Comparison of ENCODE assay signal across 8 mouse cellular contexts in the genomic region with DNA sequence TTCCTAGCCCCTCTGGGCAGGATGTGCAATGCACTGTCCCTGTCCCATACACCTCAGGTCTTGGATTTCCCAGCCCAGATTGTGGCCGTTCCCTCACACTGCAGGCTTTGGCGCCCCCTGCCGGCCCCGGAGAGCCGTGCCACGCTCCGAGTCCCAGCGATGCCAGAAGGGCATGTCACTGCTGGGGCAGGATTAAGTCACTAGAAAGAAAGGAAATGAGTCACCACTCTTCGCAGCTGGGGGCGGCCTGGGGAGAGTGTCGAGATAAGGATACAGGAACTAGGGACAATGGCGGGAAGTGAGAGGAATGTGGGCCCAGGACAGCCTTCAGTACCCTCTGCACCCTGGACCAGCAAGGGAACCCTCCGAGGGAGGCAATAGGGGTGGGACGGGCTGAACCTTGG. TPM values are rescaled to one million over a fixed set of nuclear protein-coding genes. Genes with fewer than 3 reads are reported as not detected.
A peak's percentile ranks its signal among the peaks of the same experiment; 100 is the strongest.
DNase-seq lines count a peak whose midpoint lies in the region; ATAC-seq and TF ChIP-seq lines count a peak whose summit lies in the region.

No protein-coding gene starts in this region.

- H3K9me3 ChIP-seq in intestine, embryonic 14.5 days (ENCODE audit: control insufficient read depth, low read length) = no peaks in the 10 kb centered on the region

- H3K4me3 ChIP-seq in cortical plate, adult 2 months (ENCODE audit: insufficient read depth, low read length) = no peak overlapping the region
- H3K4me3 ChIP-seq in intestine, embryonic 14.5 days (ENCODE audit: low read depth, low read length) = no peak overlapping the region

- H3K4me2 ChIP-seq in intestine, embryonic 14.5 days (ENCODE audit: low read length) = no peak overlapping the region

- 9% methylated on average over 14 of the region's 14 CpGs for WGBS in intestine, embryonic 14.5 days

- peak; percentile 91 for TF ChIP-seq CTCF in cortical plate, adult 2 months (IDR thresholded peaks at IDR 0.05; ENCODE audit: extremely low read depth, insufficient read depth, low read length)

- no peak overlapping the region for H3K27ac ChIP-seq in cortical plate, adult 2 months (ENCODE audit: insufficient read depth, low read length)
- peak overlapping the region; percentile 14; the same call in 1 of the 2 replicates for H3K27ac ChIP-seq in intestine, embryonic 14.5 days (ENCODE audit: low read depth)

- intact Hi-C loops in gastrocnemius, postnatal 14 days (cut with DNase I; ENCODE audit: low total_unique reads) = loop anchor here (5.0 kb wide), 2 partner anchors 182 to 247 kb away; no protein-coding TSS in a partner anchor
- intact Hi-C loops in left cerebral cortex, postnatal 10 days (cut with DNase I) = loop anchor here (1.0 to 10.0 kb wide), 4 partner anchors 72 to 369 kb away; no protein-coding TSS in a partner anchor

- H3K9ac ChIP-seq in intestine, embryonic 14.5 days (ENCODE audit: low read length) = no peak overlapping the region

- DNase-seq in gastrocnemius, postnatal 14 days = peak; percentile 95
- peak; percentile 98 for DNase-seq in intestine, embryonic 14.5 days (ENCODE audit: low spot score)
- DNase-seq in left cerebral cortex, postnatal 10 days (ENCODE audit: extremely low spot score in 1 of 2, low spot score in 2 of 2) = peak; percentile 80 to 93
- peak; percentile 83 to 90 for DNase-seq in right cerebral cortex, postnatal 10 days (ENCODE audit: low spot score in 2 of 2)
- DNase-seq in urinary bladder, postnatal 25 days (ENCODE audit: low spot score) = peak; percentile 99

- H3K36me3 ChIP-seq in intestine, embryonic 14.5 days (ENCODE audit: control insufficient read depth, insufficient read depth, low read length) = no peaks in the 10 kb centered on the region

- no peaks in the 10 kb centered on the region for H3K4me1 ChIP-seq in cortical plate, adult 2 months (ENCODE audit: control insufficient read depth, insufficient read depth, low read length)
- H3K4me1 ChIP-seq in intestine, embryonic 14.5 days (replicated peaks; ENCODE audit: control insufficient read depth, insufficient read depth, low read length) = no peaks in the 10 kb centered on the region

- TF ChIP-seq POLR2A in cortical plate, adult 2 months (IDR thresholded peaks at IDR 0.05; ENCODE audit: extremely low read depth, insufficient read depth, low read length) = no peak

- peak; percentile 59 for ATAC-seq in activated CD4-positive, CD25-positive, alpha-beta regulatory T cell, adult 4 months
- ATAC-seq in intestine, embryonic 14.5 days (replicated peaks; ENCODE audit: low FRiP score, low TSS enrichment, low read depth) = peak; percentile 83
- peak; percentile 99 for ATAC-seq in megakaryocyte progenitor cell, adult 5-6 weeks (replicated peaks; ENCODE audit: poor library complexity)

- H3K27me3 ChIP-seq in intestine, embryonic 14.5 days (replicated peaks; ENCODE audit: control insufficient read depth, insufficient read depth, low read length) = no peaks in the 10 kb centered on the region

RNA-seq across cellular contexts. Expression of a gene that starts 40.5 kb away (rescaled TPM):
- 10 to 100 TPM; 81.8 to 88.3 TPM for polyA plus RNA-seq in activated CD4-positive, CD25-positive, alpha-beta regulatory T cell, adult 4 months (2017; shearing (Covaris generic))
- polyA plus RNA-seq in cortical plate, adult 2 months (2012; rRNA removed) = 181 and 213 TPM in 2 replicates
- 10 to 100 TPM; 16.5 to 19.1 TPM for total RNA-seq in gastrocnemius, postnatal 14 days (2021)
- 282 and 315 TPM in 2 replicates for polyA plus RNA-seq in intestine, embryonic 14.5 days (2014; fragmentation: Nextera tagmentation; extraction: Ambion mirVana)
- 10 to 100 TPM; 89.6 to 95.4 TPM for total RNA-seq in left cerebral cortex, postnatal 10 days (2021)
- 216 and 218 TPM in 2 replicates for total RNA-seq in megakaryocyte progenitor cell, adult 5-6 weeks (2015)
- total RNA-seq in megakaryocyte progenitor cell, adult 5-6 weeks (2017) = 129 and 141 TPM in 2 replicates

Comparison
In these comparisons a context has a peak if more than half of its experiments do, and no peak if none do; other contexts are left out.
1. RNA of a gene that starts 40.5 kb away (total RNA-seq): 129 to 218 TPM in megakaryocyte progenitor cell, adult 5-6 weeks and 89.6 to 95.4 TPM in left cerebral cortex, postnatal 10 days; 16.5 to 19.1 TPM in gastrocnemius, postnatal 14 days; every median in the first group is over 4 times any median in the second.
2. Peak in every context shown above with its lines, with median percentiles within 50 percentile points of each other: ATAC-seq and DNase-seq.